Mouse (Mus musculus) lung, postnatal 0 days (tissue): ENCODE results near the gene Apaf1.

Experiments used
- CTCF ChIP-seq: IDR thresholded peaks from 2 replicates; pipeline ENCODE4 v1.5.1; 2016; ENCODE audit warnings: antibody characterized with exemption, mild to moderate bottlenecking
- EP300 ChIP-seq: IDR thresholded peaks from 2 replicates; pipeline ENCODE4 v1.6.1; 2016; ENCODE audit warnings: antibody characterized with exemption, mild to moderate bottlenecking, control low read depth

DNA sequence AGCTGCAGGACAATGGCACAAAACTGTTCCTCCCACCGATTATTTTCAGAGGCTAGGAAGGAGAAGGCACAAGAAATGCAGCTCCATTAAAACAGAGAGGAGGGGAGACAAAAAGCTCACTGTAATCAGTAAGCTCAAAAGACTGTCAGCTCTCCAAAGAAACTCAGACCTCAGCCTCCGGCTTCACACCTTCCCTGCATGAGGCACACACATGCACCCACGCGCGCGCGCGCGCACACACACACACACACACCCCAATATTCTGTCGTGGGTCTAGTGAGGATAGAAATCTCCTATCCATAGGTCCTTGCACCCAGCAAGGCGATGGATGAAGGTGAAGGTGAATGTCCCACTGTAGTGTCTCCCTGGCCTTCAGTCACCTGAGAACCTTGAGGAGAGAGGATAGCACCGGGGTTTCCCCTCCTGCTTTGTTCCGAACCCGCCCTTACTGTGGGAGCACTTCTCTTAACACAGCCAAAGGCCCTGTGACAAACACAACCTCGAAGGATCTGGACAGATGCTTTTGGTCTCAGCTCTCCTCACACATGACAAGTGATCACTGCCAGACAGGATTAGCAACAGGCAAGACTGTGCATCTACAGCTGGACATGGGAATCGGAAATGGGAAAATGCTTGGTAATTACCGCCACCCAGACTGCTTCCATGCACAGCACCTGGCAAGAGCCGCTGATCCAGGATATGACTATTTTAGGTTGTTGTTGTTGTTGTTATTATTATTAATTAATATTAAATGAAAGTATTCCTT lies 134.8 kb downstream of the Apaf1 start:
- TF ChIP-seq CTCF (no peak), EP300 (no peak)
